Mouse (Mus musculus) kidney, adult 2 months (tissue): ENCODE data around the gene Tm4sf19.

Experiments
- CTCF ChIP-seq: fragments of 200-500 bp; conservative IDR thresholded peaks from 2 replicates; pipeline ENCODE4 v1.5.1; 2011; ENCODE audit warnings: low read depth, mild to moderate bottlenecking, control low read depth, low read length, moderate library complexity, mixed read lengths; ENCODE audit not compliant: insufficient read depth, insufficient read length
- POLR2A ChIP-seq: fragments of 200-500 bp; IDR thresholded peaks from one replicate; pipeline ENCODE4 v1.6.1; 2011; ENCODE audit warnings: low read depth, low read length, control low read depth

DNA sequence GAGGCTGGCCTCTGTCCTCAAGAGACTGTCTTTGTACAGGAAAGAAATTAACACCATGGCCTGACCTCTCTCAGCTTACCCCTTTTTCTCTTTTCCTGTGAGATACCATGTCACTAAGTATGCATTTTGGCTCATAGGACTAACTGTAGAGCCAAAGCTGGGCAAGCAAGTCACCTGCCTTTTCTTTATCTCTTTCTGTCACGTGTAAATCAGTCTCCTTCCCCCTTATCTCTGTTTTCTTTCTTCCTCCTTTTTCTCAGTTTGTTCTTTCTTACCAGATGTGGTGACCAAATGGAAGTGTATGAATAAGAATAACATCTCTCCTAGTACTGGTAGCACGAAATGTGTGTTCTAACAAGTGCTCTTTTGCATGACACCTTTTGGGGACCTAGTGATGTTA, 15.4 kb upstream of the Tm4sf19 start:
- TF ChIP-seq POLR2A: no peak
- TF ChIP-seq CTCF: no peak
